Mouse (Mus musculus) CH12.LX (cell line): Measurements from ENCODE around the gene Gpatch1. TPM values are rescaled to one million over a fixed set of nuclear protein-coding genes. Genes with fewer than 3 reads are reported as not detected.

ENCODE experiments used
- DNase-seq: peaks from one replicate; pipeline ENCODE4 v3.0.0-alpha.2; 2013; ENCODE audit errors: extremely low read depth
- H3K27ac ChIP-seq: 2 replicates; pipeline ENCODE4 v1.5.1; 2012; ENCODE audit warnings: low read depth, mild to moderate bottlenecking, control low read depth, moderate library complexity; ENCODE audit not compliant: insufficient read depth
- H3K27me3 ChIP-seq: replicated peaks from 2 replicates; pipeline ENCODE3; 2012; ENCODE audit warnings: inconsistent platforms
- H3K36me3 ChIP-seq, 2 experiments: replicated peaks in 1 of 2; 2 replicates each; pipeline versions ENCODE3 to v1.6.1; 2012; ENCODE audit warnings: inconsistent platforms in 1 of 2, low read length in 1 of 2, mild to moderate bottlenecking in 1 of 2, mixed read lengths in 1 of 2, moderate library complexity in 1 of 2; ENCODE audit not compliant: control insufficient read depth in 1 of 2, insufficient read depth in 1 of 2
- H3K4me1 ChIP-seq, 2 experiments: 2 replicates each; pipeline ENCODE4 v1.6.1; 2012; ENCODE audit warnings: inconsistent platforms in 1 of 2, moderate library complexity in 1 of 2; ENCODE audit not compliant: insufficient read depth in 2 of 2, control insufficient read depth in 1 of 2
- H3K4me2 ChIP-seq: 2 replicates; pipeline ENCODE4 v1.6.1; 2012; ENCODE audit warnings: low read depth, mild to moderate bottlenecking, control low read depth; ENCODE audit not compliant: poor library complexity, insufficient read depth, severe bottlenecking
- H3K4me3 ChIP-seq, 3 experiments: fragments of 150-350 bp in 1 of 3; sonication (generic) in 1 of 3; replicated peaks in 1 of 3; 2 replicates each; pipeline versions ENCODE3 to v1.5.1; 2011 to 2012; ENCODE audit warnings: low read depth in 2 of 3, low read length in 2 of 3, mild to moderate bottlenecking in 2 of 3, moderate library complexity in 2 of 3, control low read depth in 1 of 3, improper control_type of control experiment in 1 of 3, inconsistent platforms in 1 of 3, mixed read lengths in 1 of 3; ENCODE audit not compliant: poor library complexity in 1 of 3
- H3K79me2 ChIP-seq: replicated peaks from 2 replicates; pipeline ENCODE4 v1.6.1; 2012; ENCODE audit warnings: mild to moderate bottlenecking, moderate library complexity; ENCODE audit not compliant: control insufficient read depth, poor library complexity, insufficient read depth, severe bottlenecking; ENCODE audit errors: extremely low read depth
- H3K9ac ChIP-seq: 2 replicates; pipeline ENCODE4 v1.6.1; 2012; ENCODE audit warnings: low read depth, mild to moderate bottlenecking, control low read depth, moderate library complexity; ENCODE audit not compliant: insufficient read depth
- H3K9me3 ChIP-seq: replicated peaks from 2 replicates; pipeline ENCODE3; 2012; ENCODE audit warnings: low read length, inconsistent platforms, mixed read lengths
- BHLHE40 ChIP-seq: IDR thresholded peaks from 2 replicates; pipeline ENCODE4 v1.6.1; 2011; ENCODE audit warnings: mild to moderate bottlenecking, low read depth, low read length, improper control_type of control experiment
- CHD1 ChIP-seq: IDR thresholded peaks from 2 replicates; pipeline ENCODE4 v1.6.1; 2012; ENCODE audit warnings: low read depth, low read length, improper control_type of control experiment, inconsistent platforms
- CHD2 ChIP-seq: IDR thresholded peaks from 2 replicates; pipeline ENCODE4 v1.6.1; 2011; ENCODE audit warnings: low read length, improper control_type of control experiment
- CTCF ChIP-seq, 2 experiments: IDR thresholded peaks in 1 of 2; conservative IDR thresholded peaks in 1 of 2; 2 replicates each; pipeline ENCODE4 v1.5.1; 2011 to 2012; ENCODE audit warnings: low read depth in 2 of 2, low read length in 2 of 2, improper control_type of control experiment in 1 of 2, inconsistent platforms in 1 of 2, mild to moderate bottlenecking in 1 of 2, moderate library complexity in 1 of 2
- ELF1 ChIP-seq: IDR thresholded peaks from 2 replicates; pipeline ENCODE4 v1.6.1; 2014; ENCODE audit warnings: low read depth, mild to moderate bottlenecking, inconsistent platforms, low read length, improper control_type of control experiment
- GABPA ChIP-seq: IDR thresholded peaks from 2 replicates; pipeline ENCODE4 v1.6.1; 2012; ENCODE audit warnings: low read depth, low read length, improper control_type of control experiment, inconsistent platforms; ENCODE audit not compliant: insufficient replicate concordance
- IRF4 ChIP-seq: IDR thresholded peaks from 2 replicates; pipeline ENCODE4 v1.6.1; 2014; ENCODE audit warnings: low read depth, mild to moderate bottlenecking, inconsistent platforms, low read length, improper control_type of control experiment
- JUN ChIP-seq: IDR thresholded peaks from 2 replicates; pipeline ENCODE4 v1.6.1; 2011; ENCODE audit warnings: low read depth, mild to moderate bottlenecking, low read length, improper control_type of control experiment, moderate library complexity; ENCODE audit not compliant: insufficient read depth
- MAFK ChIP-seq: IDR thresholded peaks from 2 replicates; pipeline ENCODE4 v1.6.1; 2011; ENCODE audit warnings: low read length, improper control_type of control experiment; ENCODE audit not compliant: insufficient replicate concordance
- MAX ChIP-seq: IDR thresholded peaks from 2 replicates; pipeline ENCODE4 v1.6.1; 2011; ENCODE audit warnings: low read length, improper control_type of control experiment
- MAZ ChIP-seq: IDR thresholded peaks from 2 replicates; pipeline ENCODE4 v1.6.1; 2012; ENCODE audit warnings: low read depth, mild to moderate bottlenecking, inconsistent platforms, low read length, improper control_type of control experiment, moderate library complexity
- MXI1 ChIP-seq: IDR thresholded peaks from 2 replicates; pipeline ENCODE4 v1.6.1; 2011; ENCODE audit warnings: mild to moderate bottlenecking, low read depth, low read length, improper control_type of control experiment
- MYC ChIP-seq: IDR thresholded peaks from 2 replicates; pipeline ENCODE4 v1.6.1; 2011; ENCODE audit warnings: low read depth, mild to moderate bottlenecking, improper control_type of control experiment, low read length
- POLR2AphosphoS2 ChIP-seq: IDR thresholded peaks from 2 replicates; pipeline ENCODE4 v1.6.1; 2011; ENCODE audit warnings: low read depth, low read length, improper control_type of control experiment
- SMC3 ChIP-seq: IDR thresholded peaks from 2 replicates; pipeline ENCODE4 v1.6.1; 2011; ENCODE audit warnings: low read depth, low read length, improper control_type of control experiment
- TBP ChIP-seq: conservative IDR thresholded peaks from 2 replicates; pipeline ENCODE4 v1.6.1; 2011; ENCODE audit warnings: low read depth, low read length, improper control_type of control experiment
- TCF12 ChIP-seq: IDR thresholded peaks from 2 replicates; pipeline ENCODE4 v1.6.1; 2014; ENCODE audit warnings: low read depth, mild to moderate bottlenecking, inconsistent platforms, low read length, improper control_type of control experiment
- UBTF ChIP-seq: IDR thresholded peaks from 2 replicates; pipeline ENCODE4 v1.6.1; 2012; ENCODE audit warnings: low read depth, mild to moderate bottlenecking, inconsistent platforms, low read length, improper control_type of control experiment, moderate library complexity
- USF1 ChIP-seq: IDR thresholded peaks from 2 replicates; pipeline ENCODE4 v1.6.1; 2014; ENCODE audit warnings: low read depth, mild to moderate bottlenecking, inconsistent platforms, low read length, improper control_type of control experiment
- ZNF384 ChIP-seq: IDR thresholded peaks from 2 replicates; pipeline ENCODE4 v1.6.1; 2012; ENCODE audit warnings: low read depth, low read length, improper control_type of control experiment, inconsistent platforms
- dilution Hi-C: fragments of 300-500 bp; cut with MboI; formaldehyde crosslinking; loops from 2 replicates; pipeline ENCODE4 v1.14.3; 2020; ENCODE audit warnings: low sequenced_read_pairs; ENCODE audit not compliant: extremely low pct_unique_long_range_greater_than_20kb, extremely low pct_ligation_motif_present
- in situ Hi-C: fragments of 300-500 bp; cut with MboI; formaldehyde crosslinking; loops from 3 replicates; pipeline ENCODE4 v1.14.3; 2019; ENCODE audit warnings: low sequenced_read_pairs, low pct_ligation_motif_present, low pct_unique_long_range_greater_than_20kb, mixed read lengths
- polyA plus RNA-seq: library from polyadenylated mRNA; unstranded; fragments of >175 nt; gene quantifications from 2 replicates; pipeline ENCODE4 v1.2.1, GENCODE M21; 2012; ENCODE audit warnings: low read depth; ENCODE audit not compliant: insufficient read length
- total RNA-seq, 2 experiments: library from RNA; depleted of rRNA; stranded (reverse); fragments of 300-350 nt in 1 of 2; fragments of >200 nt in 1 of 2; gene quantifications; 2 replicates each; pipeline ENCODE4 v1.2.3; 2012 to 2014

Gene Gpatch1
- total and polyA plus RNA-seq, 3 experiments: 4.3 to 14.2 (median 6.9) TPM

DNA sequence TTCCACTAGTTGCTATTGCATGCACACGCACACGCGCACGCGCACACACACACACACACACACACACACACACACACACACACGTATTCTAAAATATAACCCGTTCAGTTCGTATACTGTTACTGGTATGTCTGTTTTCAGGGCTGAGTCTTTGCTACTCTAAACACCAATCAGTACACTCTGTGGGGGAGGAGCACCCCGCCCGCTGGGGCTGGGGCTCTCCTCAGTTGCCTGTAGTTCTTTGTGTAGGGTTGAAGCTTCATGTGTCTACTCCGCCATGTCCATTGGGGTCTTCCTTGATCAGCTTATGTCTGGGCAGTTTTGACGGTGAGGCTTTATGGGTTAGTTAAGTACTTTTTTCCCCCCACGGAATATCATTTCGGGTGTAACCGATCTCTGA is 35.1 kb upstream of the Gpatch1 start:
- no peak overlapping the region for H3K4me3 ChIP-seq
- H3K36me3 ChIP-seq: no peaks in the 10 kb centered on the region
- H3K9me3 ChIP-seq: no peaks in the 10 kb centered on the region
- TF ChIP-seq IRF4 (no peak), UBTF (no peak), TCF12 (no peak), SMC3 (no peak), TBP (no peak), POLR2AphosphoS2 (no peak), USF1 (no peak), MXI1 (no peak), MAFK (no peak), GABPA (no peak), MYC (no peak), ELF1 (no peak), ZNF384 (no peak), JUN (no peak), MAX (no peak), CTCF (conservative IDR thresholded peaks at IDR 0.05 in 1 of 2, IDR thresholded peaks at IDR 0.05 in 1 of 2; ENCODE audit: low read depth in 2 of 2, low read length in 2 of 2) (no peak), CHD1 (no peak), MAZ (no peak)
- peaks cover 19% of the 10 kb centered on the region for H3K27me3 ChIP-seq
- DNase-seq: no peak
- H3K79me2 ChIP-seq: no peaks in the 10 kb centered on the region
- no peak overlapping the region for H3K4me2 ChIP-seq
- no peak overlapping the region for H3K9ac ChIP-seq
- no peaks in the 10 kb centered on the region for H3K4me1 ChIP-seq
- H3K27ac ChIP-seq: no peak overlapping the region
- in situ Hi-C loops (no loop called here), dilution Hi-C loops (no loop called here)

DNA sequence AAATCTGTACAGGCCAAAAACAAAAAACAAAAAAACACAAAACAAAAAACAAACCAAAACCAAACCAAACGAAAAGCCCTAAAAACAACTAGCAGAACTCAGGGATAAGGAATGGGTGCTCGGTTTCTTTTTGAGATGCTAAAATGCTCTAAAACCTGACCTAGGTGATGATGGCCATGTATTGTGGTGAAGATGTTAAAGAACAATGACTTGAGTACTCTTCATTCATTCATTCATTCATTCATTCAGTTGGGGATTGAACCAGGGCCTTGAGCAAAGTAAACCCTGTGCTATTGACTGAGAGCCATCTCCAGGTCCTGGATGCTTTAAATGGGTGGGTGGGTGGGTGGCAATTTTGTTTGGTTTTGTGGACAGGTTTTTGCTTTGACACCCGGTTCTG is 32.9 kb upstream of the Gpatch1 start:
- no peak overlapping the region for H3K4me2 ChIP-seq
- no peak overlapping the region for H3K9ac ChIP-seq
- DNase-seq: no peak
- H3K9me3 ChIP-seq: peaks cover 4% of the 10 kb centered on the region
- no peaks in the 10 kb centered on the region for H3K79me2 ChIP-seq
- dilution Hi-C loops: no loop called here
- in situ Hi-C loops: no loop called here
- H3K4me3 ChIP-seq: no peak overlapping the region
- no peaks in the 10 kb centered on the region for H3K36me3 ChIP-seq
- H3K4me1 ChIP-seq: no peaks in the 10 kb centered on the region
- peaks cover 23% of the 10 kb centered on the region for H3K27me3 ChIP-seq
- TF ChIP-seq BHLHE40 (no peak), TCF12 (no peak), JUN (no peak), CHD2 (no peak)
- H3K27ac ChIP-seq: no peak overlapping the region
